Mouse (Mus musculus): ENCODE measurements at regions not wholly inside any gene's neighbourhood (a gene's known extent, or its start where the extent isn't known, plus 50 kb on each side); places are given as distances from the start of the nearest gene placed in this dataset.
"Not testable (repeated sequence)": the region's sequence is repeated elsewhere in the genome, so short reads cannot be mapped to it uniquely, and the experiment has no call there.

GRCm38 (mm10) chr12:21680026-21680425 is 262.6 kb upstream of the Ywhaq start:
- ATAC-seq (replicated peaks; ENCODE audit: low read depth, poor library complexity, severe bottlenecking), result not testable (repeated sequence)

- ATAC-seq (replicated peaks; ENCODE audit: low read depth, poor library complexity, severe bottlenecking), result not testable (repeated sequence)
These were observed 231.9 kb upstream of the Ywhaq start for GRCm38 (mm10) chr12:21649381-21649780.

- ATAC-seq (replicated peaks; ENCODE audit: low read depth, poor library complexity, severe bottlenecking), result peak; percentile 62
These were observed 196.3 kb upstream of the Ywhaq start for GRCm38 (mm10) chr12:21613781-21614180.

- ATAC-seq (replicated peaks; ENCODE audit: low read depth, poor library complexity, severe bottlenecking), result no peak
These were observed 151.1 kb upstream of the Ywhaq start for GRCm38 (mm10) chr12:21568415-21569040.

GRCm38 (mm10) chr12:21543962-21544361 is 126.5 kb upstream of the Ywhaq start:
- not testable (repeated sequence) for ATAC-seq (replicated peaks; ENCODE audit: low read depth, poor library complexity, severe bottlenecking)

- peak; percentile 99 for ATAC-seq (replicated peaks; ENCODE audit: low read depth, poor library complexity, severe bottlenecking)
These were observed 125.9 kb upstream of the Ywhaq start for GRCm38 (mm10) chr12:21543153-21543894.

- ATAC-seq (replicated peaks; ENCODE audit: low read depth, poor library complexity, severe bottlenecking), result no peak
These were observed 114.3 kb upstream of the Ywhaq start for GRCm38 (mm10) chr12:21531766-21532165.

GRCm38 (mm10) chr12:21529367-21529766 is 111.9 kb upstream of the Ywhaq start:
- ATAC-seq (replicated peaks; ENCODE audit: low read depth, poor library complexity, severe bottlenecking), result not testable (repeated sequence)

- not testable (repeated sequence) for ATAC-seq (replicated peaks; ENCODE audit: low read depth, poor library complexity, severe bottlenecking)
These were observed 109.9 kb upstream of the Ywhaq start for GRCm38 (mm10) chr12:21527336-21527735.

GRCm38 (mm10) chr12:21526906-21527305 is 109.5 kb upstream of the Ywhaq start:
- not testable (repeated sequence) for ATAC-seq (replicated peaks; ENCODE audit: low read depth, poor library complexity, severe bottlenecking)

- peak; percentile 95 for ATAC-seq (replicated peaks; ENCODE audit: low read depth, poor library complexity, severe bottlenecking)
These were observed 108.1 kb upstream of the Ywhaq start for GRCm38 (mm10) chr12:21525567-21525966.

GRCm38 (mm10) chr12:21522621-21523020 is 105.2 kb upstream of the Ywhaq start:
- no peak for ATAC-seq (replicated peaks; ENCODE audit: low read depth, poor library complexity, severe bottlenecking)

- ATAC-seq (replicated peaks; ENCODE audit: low read depth, poor library complexity, severe bottlenecking), result no peak
These were observed 101.6 kb upstream of the Ywhaq start for GRCm38 (mm10) chr12:21519058-21519457.

GRCm38 (mm10) chr12:21512736-21513135 is 95.3 kb upstream of the Ywhaq start:
- no peak for ATAC-seq (replicated peaks; ENCODE audit: low read depth, poor library complexity, severe bottlenecking)

GRCm38 (mm10) chr12:21511043-21511665 is 93.7 kb upstream of the Ywhaq start:
- ATAC-seq (replicated peaks; ENCODE audit: low read depth, poor library complexity, severe bottlenecking), result no peak

GRCm38 (mm10) chr12:21507080-21507479 is 89.6 kb upstream of the Ywhaq start:
- no peak for ATAC-seq (replicated peaks; ENCODE audit: low read depth, poor library complexity, severe bottlenecking)

GRCm38 (mm10) chr12:21505731-21506368 is 88.4 kb upstream of the Ywhaq start:
- no peak for ATAC-seq (replicated peaks; ENCODE audit: low read depth, poor library complexity, severe bottlenecking)

GRCm38 (mm10) chr12:21503250-21503649 is 85.8 kb upstream of the Ywhaq start:
- ATAC-seq (replicated peaks; ENCODE audit: low read depth, poor library complexity, severe bottlenecking), result no peak

GRCm38 (mm10) chr12:21496974-21497373 is 79.5 kb upstream of the Ywhaq start:
- no peak for ATAC-seq (replicated peaks; ENCODE audit: low read depth, poor library complexity, severe bottlenecking)

- ATAC-seq (replicated peaks; ENCODE audit: low read depth, poor library complexity, severe bottlenecking), result no peak
These were observed 78.1 kb upstream of the Ywhaq start for GRCm38 (mm10) chr12:21495511-21495910.

- no peak for ATAC-seq (replicated peaks; ENCODE audit: low read depth, poor library complexity, severe bottlenecking)
These were observed 76.0 kb upstream of the Ywhaq start for GRCm38 (mm10) chr12:21493471-21493870.

Data from common myeloid progenitor, adult 5-6 weeks (primary cell).